Mouse (Mus musculus) mesoderm, embryonic 11.5 days (tissue): ENCODE measurements around the gene Map3k6.

Source experiments
- DNase-seq: peaks from one replicate; pipeline ENCODE4 v3.0.0-alpha.2; 2012; ENCODE audit warnings: low read depth, low spot score

Gene Map3k6

GRCm38 (mm10) chr4:133240490-133240921, at the start of gene Map3k6:
Map3k6 (plus strand) TSS chr4:133240818.
- DNase-seq: no peak

- DNase-seq: no peak
Measured at GRCm38 (mm10) chr4:133194482-133194881, 46.1 kb upstream of the Map3k6 start.

DNA sequence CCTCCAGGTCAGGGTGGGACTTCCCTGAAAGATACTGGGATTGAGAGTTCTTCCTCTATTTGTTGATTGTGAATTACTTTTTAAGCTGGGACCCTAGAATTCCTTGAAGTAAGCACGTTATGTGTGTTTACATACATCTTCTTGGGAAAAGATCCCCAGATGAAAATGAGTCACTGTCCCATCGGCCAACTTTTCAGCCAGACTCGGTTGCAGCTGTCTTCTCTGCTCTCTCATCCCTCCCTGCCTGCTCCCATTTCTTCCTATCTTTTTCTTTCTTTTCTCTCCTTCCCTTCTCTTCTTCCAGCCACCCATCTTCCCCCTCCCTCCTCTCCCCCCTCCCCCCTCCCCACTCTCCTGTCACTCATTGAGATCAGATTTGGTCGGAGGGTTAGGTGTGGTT, 45.6 kb upstream of the Map3k6 start:
- no peak for DNase-seq

DNA sequence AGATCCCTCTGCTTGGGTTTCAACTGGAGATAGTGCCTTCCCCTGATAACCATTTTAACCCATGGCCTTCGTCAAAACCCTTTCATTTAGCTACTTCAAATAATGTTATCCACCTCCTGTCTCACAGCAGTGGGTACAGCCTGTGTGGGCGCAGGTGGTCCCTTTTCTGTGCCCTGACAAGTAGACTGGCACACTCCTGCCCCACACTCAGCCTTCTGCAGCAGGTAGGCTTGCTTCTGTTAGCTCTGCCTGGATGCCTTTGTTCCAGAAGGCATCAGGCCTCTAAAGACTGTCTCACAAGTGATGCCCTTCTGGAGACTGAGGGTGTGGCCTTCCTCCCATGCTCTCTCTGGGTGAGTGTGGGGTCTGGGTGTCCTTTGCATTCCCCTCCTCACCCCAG, 44.5 kb upstream of the Map3k6 start:
- DNase-seq: no peak

DNA sequence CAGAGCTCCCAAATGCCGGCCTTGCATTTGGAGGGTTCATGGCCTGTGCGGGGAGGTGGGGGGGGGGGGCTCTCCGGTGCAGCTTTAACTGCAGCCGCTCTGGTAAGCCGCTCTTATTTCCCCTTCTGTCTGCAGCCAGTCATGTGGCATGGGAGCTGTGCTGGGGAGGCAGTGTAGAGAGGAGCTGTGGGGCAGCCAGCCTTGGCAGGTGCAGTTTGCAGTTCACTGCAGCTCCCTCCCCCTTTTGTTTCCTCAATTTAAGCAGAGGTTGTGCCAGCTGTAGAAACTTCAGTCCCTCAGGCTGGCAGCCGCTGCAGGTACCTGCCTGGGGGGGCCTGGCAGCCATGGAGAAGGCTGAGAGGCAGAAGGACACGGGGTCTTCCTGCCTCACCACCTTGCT, 43.8 kb upstream of the Map3k6 start:
- DNase-seq: no peak

DNA sequence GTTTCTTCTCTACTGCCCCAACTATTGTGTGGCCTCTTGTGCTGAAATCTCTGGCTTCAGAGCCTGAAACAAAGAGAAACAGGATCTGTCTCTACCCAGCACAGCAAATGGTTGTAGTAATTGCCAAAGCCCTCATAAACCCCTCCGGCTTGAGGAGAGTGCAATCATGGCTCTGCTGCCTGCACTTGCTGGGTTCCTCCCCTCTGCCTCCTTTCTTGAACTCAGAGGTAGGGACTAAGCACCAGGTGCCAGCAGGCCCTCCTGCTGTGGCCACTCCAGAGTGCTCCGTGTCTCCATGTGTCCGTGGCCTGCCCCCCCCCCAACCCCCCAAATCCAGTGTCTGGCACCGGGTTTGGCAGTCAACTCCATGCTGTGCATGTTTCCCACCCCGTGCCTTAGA, 43.3 kb upstream of the Map3k6 start:
- no peak for DNase-seq

GRCm38 (mm10) chr4:133197801-133198286, 42.8 kb upstream of the Map3k6 start:
- DNase-seq: no peak

DNA sequence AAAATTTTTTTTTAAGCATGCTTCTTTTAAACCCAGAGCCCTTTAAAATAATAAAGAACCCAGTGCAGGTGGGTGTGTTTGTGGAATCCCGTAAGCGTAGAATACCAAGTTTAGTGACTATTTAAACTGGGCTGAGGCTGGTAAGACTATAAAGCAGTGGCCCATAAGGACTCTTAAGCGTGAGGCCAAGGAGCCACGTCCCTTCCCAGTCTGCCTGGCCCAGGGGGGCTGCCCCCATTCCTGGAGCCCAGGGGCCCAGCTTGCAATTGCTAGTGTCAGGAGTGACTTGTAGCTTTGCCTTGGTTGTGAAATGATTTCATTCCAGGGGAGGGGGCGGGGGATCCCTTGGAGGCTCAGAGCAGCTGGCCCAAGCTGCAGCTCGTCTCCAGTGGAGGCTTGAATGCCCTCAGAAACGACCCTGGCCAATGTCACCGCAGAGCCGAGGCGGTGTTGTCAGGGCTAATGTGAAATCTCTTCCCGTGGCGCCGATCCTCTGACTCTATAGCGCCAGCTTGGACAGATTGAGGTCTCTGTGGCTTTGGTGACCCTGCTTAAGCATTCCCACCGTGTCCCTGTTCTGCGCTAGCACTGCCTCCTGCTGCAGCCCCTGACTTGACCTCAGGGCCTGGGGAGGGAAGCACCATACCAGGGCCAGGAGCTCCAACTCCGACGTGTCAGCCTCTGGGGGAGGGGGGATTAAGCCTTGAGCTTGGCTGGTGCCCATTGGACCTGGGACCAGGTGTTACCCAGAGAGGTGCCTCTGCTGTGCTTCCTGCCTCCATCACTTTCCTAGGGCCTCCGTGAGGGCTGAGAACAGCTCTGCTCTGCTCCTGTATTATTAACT, 42.1 kb upstream of the Map3k6 start:
- peak; percentile 68 for DNase-seq

GRCm38 (mm10) chr4:133199743-133200142, 40.9 kb upstream of the Map3k6 start:
- DNase-seq: no peak

GRCm38 (mm10) chr4:133200343-133200742, 40.3 kb upstream of the Map3k6 start:
- DNase-seq: no peak

DNA sequence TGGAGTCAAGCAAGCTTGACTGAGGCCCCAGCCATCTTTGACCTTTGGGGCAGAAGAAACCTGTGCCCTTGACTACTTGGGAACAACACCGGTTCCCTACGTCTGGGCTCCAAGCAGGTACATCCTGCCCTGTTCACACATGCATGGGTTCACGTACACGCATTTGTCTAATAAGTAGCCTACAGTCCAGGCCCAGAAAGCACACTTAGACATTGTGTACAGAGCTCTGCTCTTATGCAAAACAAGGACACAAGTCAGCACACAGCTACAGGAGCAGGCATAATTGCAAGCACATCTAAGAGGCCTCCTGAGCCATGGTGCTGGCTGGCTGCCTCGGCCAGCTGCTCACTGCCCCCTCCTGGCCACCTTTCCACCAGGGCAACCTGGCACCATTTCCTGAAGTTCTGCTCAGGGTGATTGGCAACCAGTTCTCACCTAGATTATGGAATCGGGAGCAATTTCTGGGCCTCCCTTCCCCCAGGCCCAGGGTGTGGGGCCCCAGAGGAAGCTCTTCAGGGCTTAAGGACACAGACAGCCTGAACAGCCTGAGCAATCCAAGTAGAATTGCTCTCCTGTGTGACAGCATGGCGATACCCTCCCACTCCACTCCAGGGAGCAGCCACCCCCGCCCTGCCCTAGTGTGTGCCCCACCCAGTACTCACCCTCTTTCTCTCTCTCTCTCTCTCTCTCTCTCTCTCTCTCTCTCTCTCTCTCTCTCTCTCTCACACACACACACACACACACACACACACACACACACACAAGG, 39.4 kb upstream of the Map3k6 start:
- DNase-seq: no peak

GRCm38 (mm10) chr4:133202254-133202653, 38.4 kb upstream of the Map3k6 start:
- no peak for DNase-seq

- no peak for DNase-seq
Measured at GRCm38 (mm10) chr4:133203591-133203990, 37.0 kb upstream of the Map3k6 start.

DNA sequence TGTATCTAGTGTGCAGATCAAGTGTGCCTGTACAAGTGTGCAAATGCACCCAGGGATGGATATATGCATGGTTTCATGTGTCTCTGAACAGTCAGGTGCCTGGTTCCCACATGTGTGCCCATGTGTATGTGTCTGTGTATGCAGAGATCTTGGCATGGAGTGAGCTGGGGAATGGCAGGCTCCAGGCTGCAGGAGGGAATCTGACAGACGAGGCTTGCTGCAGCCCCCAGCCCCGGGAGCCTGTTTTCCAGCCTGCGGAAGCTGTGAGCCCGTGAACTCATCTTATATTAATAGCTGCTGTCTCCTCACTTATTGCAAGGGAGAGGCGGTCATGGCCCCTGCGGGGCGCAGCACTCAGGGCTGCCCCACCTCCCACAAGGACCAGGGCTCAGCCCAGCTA, 36.2 kb upstream of the Map3k6 start:
- no peak for DNase-seq

DNA sequence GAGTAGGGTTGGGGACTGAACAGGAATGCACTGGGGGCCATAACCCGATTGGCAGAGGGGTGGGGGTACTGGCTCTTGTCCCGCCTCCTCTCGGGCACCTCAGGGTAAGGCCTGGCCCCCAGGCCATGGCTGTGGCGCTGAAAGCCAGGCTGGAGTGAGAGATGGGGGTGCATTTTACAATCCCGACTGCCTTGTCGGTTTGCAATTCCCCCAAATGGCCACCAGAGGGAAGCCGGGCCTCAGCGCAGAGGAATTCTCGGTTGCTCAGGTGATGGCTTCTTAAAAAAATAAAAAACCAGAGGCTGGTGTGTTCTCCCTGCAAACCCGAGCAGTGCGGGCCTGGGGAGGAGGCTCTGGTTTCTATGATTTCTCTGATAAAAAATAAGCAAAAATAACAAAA, 31.3 kb upstream of the Map3k6 start:
- DNase-seq: peak; percentile 80

DNA sequence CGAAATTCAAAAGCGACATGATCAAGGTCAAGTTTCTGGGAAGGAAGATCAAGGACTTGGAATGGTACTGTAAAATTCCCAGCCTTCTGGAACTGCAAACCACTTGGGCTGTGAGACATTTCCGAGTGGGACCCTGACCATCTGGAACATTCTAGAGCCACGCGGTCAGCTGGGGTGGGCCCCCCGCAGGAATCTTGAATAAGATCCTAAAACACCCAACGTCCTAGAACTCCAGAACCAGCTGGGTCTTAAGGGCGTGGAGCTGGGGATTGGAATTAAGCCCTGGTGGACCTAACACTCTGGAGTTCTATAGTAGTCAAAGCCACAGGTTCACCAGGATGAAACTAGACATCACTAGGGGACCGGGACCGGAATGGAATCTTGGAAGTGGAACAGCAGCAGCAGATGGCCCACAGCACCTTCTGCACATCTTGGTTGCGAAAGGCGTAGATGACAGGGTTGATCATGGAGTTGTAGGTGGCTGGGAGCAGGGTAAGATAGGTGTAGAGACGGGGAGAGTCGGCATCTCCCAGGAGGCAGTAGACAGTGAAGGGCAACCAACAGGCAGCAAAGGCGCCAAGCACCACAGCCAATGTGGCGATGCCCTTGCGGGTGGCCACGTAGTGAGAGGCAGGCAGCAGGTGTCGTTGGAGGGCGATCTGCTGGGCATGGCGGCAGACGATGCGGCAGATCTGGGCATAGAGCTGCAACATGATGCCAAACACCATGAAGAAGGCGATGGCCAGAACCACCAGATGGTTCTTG, 30.4 kb upstream of the Map3k6 start:
- no peak for DNase-seq

GRCm38 (mm10) chr4:133210788-133211390, 29.7 kb upstream of the Map3k6 start:
- DNase-seq: no peak

DNA sequence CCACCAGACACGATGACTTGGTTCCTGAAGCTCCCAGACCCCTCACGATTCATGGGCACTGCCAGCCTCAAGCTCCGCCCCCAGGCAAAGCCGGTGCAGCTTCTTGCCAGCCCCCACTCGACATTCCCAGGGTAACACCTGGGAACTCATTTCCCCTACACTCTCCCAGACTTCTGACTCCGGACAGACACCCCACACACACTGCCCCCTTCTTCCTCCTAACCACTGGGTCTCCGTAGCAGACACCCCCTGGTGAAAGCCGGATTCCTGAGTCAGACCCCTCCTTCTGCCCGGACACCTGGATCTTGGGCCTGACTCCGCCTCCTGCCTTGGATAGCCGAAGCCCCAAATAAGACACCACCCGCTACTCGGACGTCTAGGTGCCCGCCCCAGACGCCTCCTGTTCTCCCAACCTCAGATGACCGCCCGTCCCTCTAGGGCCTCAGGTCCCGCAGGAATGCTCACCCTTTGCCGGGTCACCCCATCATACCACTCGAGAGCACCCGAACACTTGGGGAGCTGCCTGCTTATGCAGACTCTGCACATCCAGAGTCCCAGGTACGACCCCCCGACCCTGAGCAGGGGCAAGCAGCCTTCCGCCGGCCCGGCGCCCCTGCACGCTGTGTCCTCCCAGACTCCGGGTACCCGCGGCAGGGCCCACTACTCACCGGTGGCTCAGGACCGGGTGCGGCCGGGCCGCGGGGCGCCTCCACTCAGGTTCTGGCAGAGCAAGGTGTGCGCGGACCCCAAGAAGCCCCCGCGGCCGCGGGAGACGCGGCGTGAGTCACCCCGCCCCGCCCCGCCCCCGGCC, 28.7 kb upstream of the Map3k6 start, which contains the start of the genes Cd164l2 and Gpr3:
Cd164l2 (plus strand) TSS at position 381 of the 811 bp plus-strand sequence.
Gpr3 (minus strand) TSS at position 786 of the 811 bp plus-strand sequence.
- no peak for DNase-seq

GRCm38 (mm10) chr4:133212562-133213267, 27.9 kb upstream of the Map3k6 start:
- peak; percentile 91 for DNase-seq

DNA sequence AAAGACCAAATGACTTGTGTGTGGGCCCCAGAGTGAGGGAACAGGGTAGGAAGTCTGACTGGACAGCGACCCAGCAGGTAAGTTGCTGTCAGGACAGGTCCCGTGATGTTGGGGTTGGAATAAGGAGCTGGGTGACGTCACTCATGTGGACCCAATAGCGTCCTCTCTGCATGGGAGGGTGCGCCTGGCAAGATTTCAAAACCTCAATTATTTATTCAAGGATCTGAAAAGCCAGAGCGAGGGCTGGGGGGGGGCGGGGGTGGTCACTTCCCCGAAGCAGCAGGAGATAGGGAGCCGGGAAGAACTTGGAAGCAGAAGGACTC, 27.4 kb upstream of the Map3k6 start:
- DNase-seq: no peak
